Mouse (Mus musculus) lung, postnatal 14 days (tissue): ENCODE measurements around the gene Zfp810.

Experiments used
- DNase-seq: peaks from one replicate; pipeline ENCODE4 v3.0.0; 2021

Gene Zfp810

GRCm38 (mm10) chr9:22259184-22260091, 48.0 kb downstream of the Zfp810 start, which contains the start of gene Zfp599:
Gene Zfp599 (minus strand): TSS chr9:22259895.
- peak; percentile 65 for DNase-seq

GRCm38 (mm10) chr9:22258784-22259183, 48.7 kb downstream of the Zfp810 start:
- no peak for DNase-seq

DNA sequence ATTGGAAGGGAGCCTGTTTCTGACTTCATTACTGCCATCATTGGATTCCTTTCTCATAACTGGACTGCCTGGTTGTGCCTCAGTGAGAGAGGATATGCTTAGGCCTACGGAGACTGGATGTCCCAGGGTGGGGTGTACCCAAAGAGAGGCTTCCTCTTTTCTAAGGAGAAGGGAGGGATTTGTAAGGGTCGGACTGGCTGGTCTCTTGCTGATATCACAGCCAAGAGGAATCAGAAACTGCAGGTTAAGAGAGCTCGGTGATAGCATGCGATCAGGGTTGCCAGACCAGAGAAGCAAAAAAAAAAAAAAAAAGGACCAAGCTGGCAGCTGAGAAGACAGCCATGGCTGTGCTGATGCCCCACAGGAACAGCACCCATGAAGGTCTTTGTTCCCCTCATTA, 50.9 kb downstream of the Zfp810 start:
- no peak for DNase-seq

DNA sequence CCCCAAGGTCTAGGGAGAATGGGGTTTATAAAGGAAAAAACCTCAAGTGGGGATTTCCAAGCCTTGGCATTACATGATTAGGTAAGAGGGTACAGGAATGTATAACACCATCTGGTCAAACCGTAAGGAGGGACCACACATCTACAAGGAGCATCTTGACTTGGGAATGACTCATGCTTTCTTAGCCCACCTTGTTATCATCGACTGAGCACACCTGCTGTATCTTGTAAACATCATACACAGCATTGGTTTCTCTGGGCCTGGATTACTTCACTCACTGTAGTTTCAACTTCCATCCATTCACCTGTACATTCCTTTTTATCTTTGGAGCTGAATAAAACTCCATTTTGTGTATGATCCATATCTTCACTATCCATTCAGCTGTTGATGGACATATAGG, 63.2 kb downstream of the Zfp810 start:
- no peak for DNase-seq

GRCm38 (mm10) chr9:22240001-22240400, 67.4 kb downstream of the Zfp810 start:
- no peak for DNase-seq

- DNase-seq: no peak
These were observed 76.9 kb downstream of the Zfp810 start for GRCm38 (mm10) chr9:22230556-22230955.

DNA sequence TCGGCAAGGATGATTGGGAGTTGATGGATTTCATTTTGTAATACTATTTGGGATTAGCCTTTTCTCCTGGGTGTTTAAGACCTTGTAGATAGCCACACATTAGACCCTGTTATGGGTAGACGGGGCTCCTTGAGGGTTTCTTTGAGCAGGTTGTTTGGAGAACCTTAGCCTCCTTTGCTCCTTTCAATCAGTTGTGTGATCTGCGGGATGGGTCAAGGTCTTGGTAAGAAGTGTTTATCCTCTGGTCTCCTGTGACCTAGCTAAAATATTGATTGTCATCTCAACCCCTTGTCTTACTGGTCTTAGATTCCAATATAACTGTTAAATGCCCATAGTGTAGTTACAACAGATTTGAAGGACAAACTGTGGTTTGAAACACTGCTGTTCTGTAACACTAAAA, 77.4 kb downstream of the Zfp810 start:
- DNase-seq: no peak

DNA sequence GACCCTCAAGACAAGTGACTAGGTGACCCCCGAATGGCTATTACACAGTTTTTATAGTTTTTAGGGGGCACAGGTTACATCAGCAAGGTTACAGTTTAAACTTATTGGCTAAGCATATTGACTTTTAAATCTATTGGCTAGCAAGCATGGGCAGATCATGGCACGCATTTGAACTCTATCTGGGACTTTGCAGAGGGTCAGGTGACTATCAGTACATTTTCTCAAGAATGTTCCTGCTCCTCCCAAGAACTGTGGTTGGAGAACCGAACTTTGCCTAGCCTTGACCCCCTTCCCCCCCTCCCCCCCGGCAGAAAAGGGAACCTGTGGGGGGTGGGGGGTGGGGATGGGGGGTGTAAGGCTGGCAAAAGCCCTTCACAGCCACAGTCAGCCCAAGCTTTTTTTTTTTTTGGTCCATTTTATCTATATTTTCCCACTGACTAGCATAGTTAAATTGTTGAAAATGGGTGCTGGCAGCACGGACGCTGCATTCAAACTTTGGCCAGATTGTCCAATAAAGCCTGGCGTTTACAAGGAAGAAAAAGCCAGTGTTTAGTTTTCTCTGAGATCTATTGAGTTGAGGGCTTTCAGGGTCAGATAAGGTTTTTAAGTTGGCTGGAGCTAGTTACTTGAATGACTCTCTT, 77.9 kb downstream of the Zfp810 start:
- no peak for DNase-seq

DNA sequence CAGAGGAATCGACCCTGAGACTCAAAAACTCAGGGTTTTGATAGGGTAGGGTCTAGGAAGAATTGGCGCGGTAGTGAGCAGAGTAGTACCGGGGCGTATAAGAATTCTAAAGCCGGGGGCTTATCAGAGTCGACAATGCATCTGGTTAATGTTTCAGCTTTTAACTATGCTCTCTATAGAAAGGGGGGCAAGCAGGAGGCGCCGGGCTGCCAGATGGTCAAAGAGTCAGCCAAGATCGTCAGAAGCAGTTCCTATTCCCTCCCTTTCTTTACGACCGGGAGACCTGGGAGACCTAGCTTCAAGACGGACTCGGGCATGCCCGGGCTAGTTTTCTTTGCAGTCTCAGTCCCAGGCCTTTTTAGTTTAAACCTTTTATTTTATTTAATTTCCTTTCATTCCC, 80.6 kb downstream of the Zfp810 start:
- DNase-seq: peak; percentile 38
